Mouse (Mus musculus): ENCODE measurements around the gene Gsg1. TPM values are rescaled to one million over a fixed set of nuclear protein-coding genes. Genes with fewer than 3 reads are reported as not detected.

Gene Gsg1
- polyA plus RNA-seq, 1 experiment from 2014 or later = 3.2 TPM

Other genes with a start within 250 kb of the Gsg1 start
- 101 and 104 TPM in 2 replicates for gene Ddx47, start 242.7 kb downstream of the Gsg1 start, polyA plus RNA-seq (2015; fragmentation: Nextera tagmentation; extraction: Ambion mirVana)
- gene Gprc5a, start 188.7 kb downstream of the Gsg1 start, polyA plus RNA-seq (2015; fragmentation: Nextera tagmentation; extraction: Ambion mirVana) = 10.0 and 11.8 TPM in 2 replicates
- 0.17 TPM in 1 of 2 replicates, not detected in the other for gene Gprc5d, start 136.1 kb downstream of the Gsg1 start, polyA plus RNA-seq (2015; fragmentation: Nextera tagmentation; extraction: Ambion mirVana)
- 23.8 and 26.4 TPM in 2 replicates for gene Fam234b, start 56.4 kb downstream of the Gsg1 start, polyA plus RNA-seq (2015; fragmentation: Nextera tagmentation; extraction: Ambion mirVana)
- 10.9 and 14.7 TPM in 2 replicates for gene Hebp1, start 56.3 kb downstream of the Gsg1 start, polyA plus RNA-seq (2015; fragmentation: Nextera tagmentation; extraction: Ambion mirVana)
- gene Pbp2, start 56.1 kb upstream of the Gsg1 start, polyA plus RNA-seq (2015; fragmentation: Nextera tagmentation; extraction: Ambion mirVana) = 2.6 and 3.4 TPM in 2 replicates
- 244 and 369 TPM in 2 replicates for gene Emp1, start 108.2 kb upstream of the Gsg1 start, polyA plus RNA-seq (2015; fragmentation: Nextera tagmentation; extraction: Ambion mirVana)

Data from limb, embryonic 15.5 days (tissue).